Comparison of ENCODE assay signal across 18 mouse cellular contexts in the genomic region with DNA sequence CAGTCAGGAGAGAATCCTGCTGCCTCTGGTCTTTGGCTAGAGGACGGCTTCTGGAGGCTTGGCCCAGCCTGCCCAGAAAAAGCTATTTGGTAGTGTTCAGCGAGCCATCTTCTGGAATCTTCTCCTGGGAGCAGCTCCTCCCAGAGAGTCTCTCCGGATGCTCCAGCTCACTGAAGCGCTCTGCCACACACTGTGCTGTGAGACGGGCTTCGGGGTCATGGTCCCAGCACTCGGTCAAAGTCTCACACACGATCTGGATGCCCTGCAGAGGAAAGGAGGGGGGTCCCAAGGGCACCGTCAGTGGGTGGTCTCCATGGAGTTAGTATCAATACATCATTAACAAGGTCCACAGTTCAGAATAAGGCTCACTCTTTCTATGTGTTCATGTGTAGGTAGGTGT.
DNase-seq lines count a peak whose midpoint lies in the region; ATAC-seq and TF ChIP-seq lines count a peak whose summit lies in the region.
"Had no signal": no experiment of that assay in that cellular context is flagged by ENCODE, and none has a peak within 500 bp of the region (broad histone marks: within the 10 kb centered on the region; RNA-seq: fewer than 3 reads in every experiment).

No protein-coding gene starts in this region.

- no peaks in the 10 kb centered on the region for H3K9me3 ChIP-seq in midbrain, embryonic 11.5 days (ENCODE audit: control insufficient read depth, low read length)
- no peaks in the 10 kb centered on the region for H3K9me3 ChIP-seq in midbrain, postnatal 0 days (ENCODE audit: low read length)
- no peaks in the 10 kb centered on the region for H3K9me3 ChIP-seq in kidney, embryonic 14.5 days (ENCODE audit: control insufficient read depth, low read length)
- H3K9me3 ChIP-seq: embryonic facial prominence, embryonic 13.5 days; forebrain, embryonic 12.5 days; heart, embryonic 12.5 days; hindbrain, embryonic 10.5 days had no signal

- no peak overlapping the region for H3K4me2 ChIP-seq in midbrain, embryonic 11.5 days
- no peak overlapping the region for H3K4me2 ChIP-seq in midbrain, postnatal 0 days (ENCODE audit: low read depth, low read length, poor library complexity, severe bottlenecking)
- H3K4me2 ChIP-seq in kidney, embryonic 14.5 days (replicated peaks; ENCODE audit: low read depth, low read length), result no peak overlapping the region
- H3K4me2 ChIP-seq: embryonic facial prominence, embryonic 13.5 days; forebrain, embryonic 12.5 days; heart, embryonic 12.5 days had no signal

- no peak overlapping the region for H3K27ac ChIP-seq in midbrain, embryonic 11.5 days (ENCODE audit: low read depth, low read length)
- no peak overlapping the region for H3K27ac ChIP-seq in midbrain, postnatal 0 days (ENCODE audit: low read depth, low read length)
- no peak overlapping the region for H3K27ac ChIP-seq in kidney, embryonic 14.5 days (ENCODE audit: low read depth, low read length)
- H3K27ac ChIP-seq: embryonic facial prominence, embryonic 13.5 days; forebrain, embryonic 12.5 days; heart, adult 2 months; hindbrain, embryonic 10.5 days had no signal

- DNase-seq in midbrain, embryonic 11.5 days (ENCODE audit: low spot score, missing footprints), result no peak
- DNase-seq in midbrain, postnatal 0 days (ENCODE audit: low spot score), result no peak
- DNase-seq in kidney, postnatal 10 days, result peak; percentile 37
- DNase-seq in frontal cortex, postnatal 10 days (ENCODE audit: low spot score in 2 of 2), result no peak
- DNase-seq in adrenal gland, postnatal 36 days, result no peak
- no peak for DNase-seq in lung, postnatal 25 days (ENCODE audit: low spot score)
- DNase-seq: adrenal gland, postnatal 10 days; cerebellum, adult 11-12 months; cerebellum, adult 9-11 months; cerebellum, postnatal 36 days; gastrocnemius, postnatal 14 days; heart, adult 2 months had no signal

- no peak overlapping the region for H3K9ac ChIP-seq in midbrain, embryonic 11.5 days (ENCODE audit: low read length)
- H3K9ac ChIP-seq in midbrain, postnatal 0 days (replicated peaks; ENCODE audit: low read length, poor library complexity, severe bottlenecking), result no peak overlapping the region
- no peak overlapping the region for H3K9ac ChIP-seq in kidney, embryonic 14.5 days (ENCODE audit: low read depth, low read length)
- H3K9ac ChIP-seq: embryonic facial prominence, embryonic 13.5 days; forebrain, embryonic 12.5 days; heart, embryonic 12.5 days had no signal

- H3K27me3 ChIP-seq in midbrain, embryonic 11.5 days (ENCODE audit: control insufficient read depth, insufficient read depth, low read length), result no peaks in the 10 kb centered on the region
- no peaks in the 10 kb centered on the region for H3K27me3 ChIP-seq in midbrain, postnatal 0 days (ENCODE audit: insufficient read depth, low read length)
- no peaks in the 10 kb centered on the region for H3K27me3 ChIP-seq in kidney, embryonic 14.5 days (ENCODE audit: control insufficient read depth, insufficient read depth, low read length)
- H3K27me3 ChIP-seq: embryonic facial prominence, embryonic 13.5 days; forebrain, embryonic 12.5 days; heart, embryonic 12.5 days had no signal

- no peak overlapping the region for H3K4me3 ChIP-seq in midbrain, embryonic 11.5 days (ENCODE audit: low read depth, low read length)
- H3K4me3 ChIP-seq in midbrain, postnatal 0 days (ENCODE audit: low read depth, low read length), result no peak overlapping the region
- H3K4me3 ChIP-seq in kidney, embryonic 14.5 days (ENCODE audit: low read length), result no peak overlapping the region
- H3K4me3 ChIP-seq: embryonic facial prominence, embryonic 13.5 days; forebrain, embryonic 12.5 days; heart, adult 2 months; heart, embryonic 12.5 days; hindbrain, embryonic 10.5 days had no signal

- ATAC-seq in midbrain, embryonic 11.5 days (ENCODE audit: low FRiP score), result 0 out of 2 replicates have a peak, but pooled peaks have one; percentile 30
- ATAC-seq in midbrain, postnatal 0 days (ENCODE audit: low FRiP score), result no peak
- ATAC-seq in kidney, embryonic 14.5 days (ENCODE audit: low FRiP score, low TSS enrichment), result peak; percentile 63; the same call in 1 of the 2 replicates
- ATAC-seq: forebrain, embryonic 16.5 days had no signal

- TF ChIP-seq CTCF in midbrain, postnatal 0 days (IDR thresholded peaks at IDR 0.05), result no peak

- no peaks in the 10 kb centered on the region for H3K4me1 ChIP-seq in midbrain, embryonic 11.5 days (ENCODE audit: control insufficient read depth, insufficient read depth, low read length)
- no peaks in the 10 kb centered on the region for H3K4me1 ChIP-seq in midbrain, postnatal 0 days (ENCODE audit: insufficient read depth, low read length)
- H3K4me1 ChIP-seq in kidney, embryonic 14.5 days (ENCODE audit: control insufficient read depth, insufficient read depth, low read length), result 0 out of 2 replicates have a peak, but pooled peaks cover 8% of the 10 kb centered on the region
- H3K4me1 ChIP-seq: forebrain, embryonic 12.5 days; hindbrain, embryonic 10.5 days had no signal

- no peaks in the 10 kb centered on the region for H3K36me3 ChIP-seq in midbrain, embryonic 11.5 days (ENCODE audit: control insufficient read depth, insufficient read depth, low read length)
- H3K36me3 ChIP-seq in midbrain, postnatal 0 days (ENCODE audit: insufficient read depth, low read length), result no peaks in the 10 kb centered on the region
- H3K36me3 ChIP-seq in kidney, embryonic 14.5 days (ENCODE audit: control insufficient read depth, insufficient read depth, low read length), result peaks cover 19% of the 10 kb centered on the region; the same call in 1 of the 2 replicates
- H3K36me3 ChIP-seq: forebrain, embryonic 12.5 days had no signal

- 85% methylated on average over 9 of the region's 9 CpGs for WGBS in midbrain, embryonic 11.5 days
- 89% methylated on average over 9 of the region's 9 CpGs for WGBS in midbrain, postnatal 0 days
- 78% methylated on average over 7 of the region's 9 CpGs for WGBS in kidney, embryonic 14.5 days
